In genomic region chr5:64598606-64599005, GRCm38 (mm10) we compare ENCODE assay signal across 20 mouse cellular contexts.
DNase-seq lines count a peak whose midpoint lies in the region; ATAC-seq and TF ChIP-seq lines count a peak whose summit lies in the region.
"Had no signal": no experiment of that assay in that cellular context is flagged by ENCODE, and none has a peak within 500 bp of the region (broad histone marks: within the 10 kb centered on the region; RNA-seq: fewer than 3 reads in every experiment).

No protein-coding gene starts in this region.

- no peak for DNase-seq in gastrocnemius, adult 2 months
- DNase-seq in gastrocnemius, adult 18-20 months (ENCODE audit: low spot score), result no peak
- DNase-seq in kidney, adult 11 months, result peak; percentile 78
- DNase-seq in kidney, postnatal 4 days, result no peak
- peak; percentile 62 for DNase-seq in midbrain, embryonic 11.5 days (ENCODE audit: low spot score, missing footprints)
- DNase-seq in limb, embryonic 10.5 days (ENCODE audit: low spot score), result no peak
- no peak for DNase-seq in adrenal gland, postnatal 25 days
- DNase-seq: adrenal gland, adult 2 months; cerebellum, adult 11 months; gastrocnemius, postnatal 10 days; layer of hippocampus, adult 9-11 months; thymus, adult 18-20 months had no signal

- no peak for TF ChIP-seq CTCF in gastrocnemius, adult 2 months (IDR thresholded peaks at IDR 0.05)

- H3K9ac ChIP-seq in midbrain, embryonic 11.5 days (ENCODE audit: low read length), result no peak overlapping the region
- no peak overlapping the region for H3K9ac ChIP-seq in midbrain, embryonic 13.5 days (replicated peaks)
- H3K9ac ChIP-seq: heart, embryonic 13.5 days; hindbrain, embryonic 12.5 days had no signal

- H3K27ac ChIP-seq in gastrocnemius, adult 2 months, result peak overlapping the region; percentile 70
- H3K27ac ChIP-seq in midbrain, embryonic 11.5 days (ENCODE audit: low read depth, low read length), result no peak overlapping the region
- no peak overlapping the region for H3K27ac ChIP-seq in midbrain, embryonic 13.5 days
- H3K27ac ChIP-seq in limb, embryonic 10.5 days, result peak overlapping the region; percentile 44; the same call in 1 of the 2 replicates
- H3K27ac ChIP-seq: hindbrain, embryonic 12.5 days had no signal

- H3K9me3 ChIP-seq in midbrain, embryonic 11.5 days (ENCODE audit: control insufficient read depth, low read length), result no peaks in the 10 kb centered on the region
- no peaks in the 10 kb centered on the region for H3K9me3 ChIP-seq in midbrain, embryonic 13.5 days
- H3K9me3 ChIP-seq in limb, embryonic 10.5 days (replicated peaks), result no peaks in the 10 kb centered on the region
- H3K9me3 ChIP-seq: heart, embryonic 13.5 days; hindbrain, embryonic 12.5 days; megakaryocyte, embryonic 14.5 days had no signal

- intact Hi-C loops in gastrocnemius, adult 2 months (cut with DNase I), result loop anchor here (5.0 to 10.0 kb wide), 2 partner anchors 204 to 214 kb away; partner anchors contain the start of gene Klf3

- peaks cover 4% of the 10 kb centered on the region; the same call in 1 of the 2 replicates for H3K4me1 ChIP-seq in midbrain, embryonic 11.5 days (ENCODE audit: control insufficient read depth, insufficient read depth, low read length)
- H3K4me1 ChIP-seq in midbrain, embryonic 13.5 days (replicated peaks), result peaks cover 19% of the 10 kb centered on the region
- H3K4me1 ChIP-seq in limb, embryonic 10.5 days, result peaks cover 83% of the 10 kb centered on the region
- H3K4me1 ChIP-seq: megakaryocyte, embryonic 14.5 days had no signal

- H3K4me2 ChIP-seq in midbrain, embryonic 11.5 days, result no peak overlapping the region
- no peak overlapping the region for H3K4me2 ChIP-seq in midbrain, embryonic 13.5 days (replicated peaks)
- H3K4me2 ChIP-seq: heart, embryonic 13.5 days; hindbrain, embryonic 12.5 days had no signal

- WGBS in midbrain, embryonic 11.5 days, result 90% methylated on average over 3 of the region's 3 CpGs
- 91% methylated on average over 3 of the region's 3 CpGs for WGBS in midbrain, embryonic 13.5 days
- WGBS in limb, embryonic 10.5 days, result 91% methylated on average over 3 of the region's 3 CpGs

- ATAC-seq in midbrain, embryonic 11.5 days (ENCODE audit: low FRiP score), result no peak
- ATAC-seq in midbrain, embryonic 13.5 days, result no peak
- ATAC-seq: forebrain, embryonic 16.5 days; inflammation-experienced regulatory T-cells, adult 6 months; lung, postnatal 0 days had no signal

- no peaks in the 10 kb centered on the region for H3K27me3 ChIP-seq in midbrain, embryonic 11.5 days (ENCODE audit: control insufficient read depth, insufficient read depth, low read length)
- H3K27me3 ChIP-seq in midbrain, embryonic 13.5 days, result no peaks in the 10 kb centered on the region
- no peaks in the 10 kb centered on the region for H3K27me3 ChIP-seq in limb, embryonic 10.5 days (ENCODE audit: low read depth, poor library complexity, severe bottlenecking)
- H3K27me3 ChIP-seq: heart, embryonic 13.5 days; hindbrain, embryonic 12.5 days had no signal

- H3K36me3 ChIP-seq in midbrain, embryonic 11.5 days (ENCODE audit: control insufficient read depth, insufficient read depth, low read length), result no peaks in the 10 kb centered on the region
- no peaks in the 10 kb centered on the region for H3K36me3 ChIP-seq in midbrain, embryonic 13.5 days
- H3K36me3 ChIP-seq in limb, embryonic 10.5 days, result no peaks in the 10 kb centered on the region
- H3K36me3 ChIP-seq: heart, embryonic 13.5 days; hindbrain, embryonic 12.5 days had no signal

- H3K4me3 ChIP-seq in gastrocnemius, adult 2 months, result no peak overlapping the region
- H3K4me3 ChIP-seq in midbrain, embryonic 11.5 days (ENCODE audit: low read depth, low read length), result no peak overlapping the region
- no peak overlapping the region for H3K4me3 ChIP-seq in midbrain, embryonic 13.5 days (replicated peaks)
- H3K4me3 ChIP-seq in limb, embryonic 10.5 days, result no peak overlapping the region
- H3K4me3 ChIP-seq: erythroblast, embryonic 14.5 days; heart, embryonic 13.5 days; hindbrain, embryonic 12.5 days; megakaryocyte, embryonic 14.5 days had no signal

Comparison
In these comparisons a context has a peak if more than half of its experiments do, and no peak if none do; other contexts are left out.
1. DNase-seq: peak in kidney, adult 11 months (single experiment) and midbrain, embryonic 11.5 days (single experiment); none in gastrocnemius, adult 2 months (single experiment), gastrocnemius, adult 18-20 months (single experiment), kidney, postnatal 4 days (0 of 2), limb, embryonic 10.5 days (single experiment) and adrenal gland, postnatal 25 days (single experiment).
2. H3K27ac ChIP-seq: peak in gastrocnemius, adult 2 months (single experiment) and limb, embryonic 10.5 days (single experiment); none in midbrain, embryonic 11.5 days (single experiment) and midbrain, embryonic 13.5 days (single experiment).